Mouse (Mus musculus): ENCODE measurements at regions not wholly inside any gene's neighbourhood (a gene's known extent, or its start where the extent isn't known, plus 50 kb on each side); places are given as distances from the start of the nearest gene placed in this dataset.

- no peak for TF ChIP-seq POLR2A (IDR thresholded peaks at IDR 0.05; ENCODE audit: control insufficient read depth, low read depth, low read length)
- no peak for TF ChIP-seq CTCF (IDR thresholded peaks at IDR 0.05; ENCODE audit: control insufficient read depth, insufficient read depth, insufficient replicate concordance, low read depth, low read length)
These were observed 620.8 kb upstream of the Gm10131 start for GRCm38 (mm10) chr8:34732362-34732761.

Data from testis, adult 2 months (tissue).